Mouse (Mus musculus): Measurements from ENCODE around the gene Tbck. TPM values are rescaled to one million over a fixed set of nuclear protein-coding genes. Genes with fewer than 3 reads are reported as not detected.

The Tbck gene
- total RNA-seq, 2 experiments from 2014 or later = 18.7 to 18.9 TPM

GRCm38 (mm10) chr3:132865596-132865995 lies 181.7 kb downstream of the Tbck start:
- DNase-seq (ENCODE audit: low spot score in 2 of 2) = no peak

GRCm38 (mm10) chr3:132866984-132867383 lies 183.0 kb downstream of the Tbck start:
- DNase-seq (ENCODE audit: low spot score in 2 of 2) = no peak

GRCm38 (mm10) chr3:132868838-132869237 lies 184.9 kb downstream of the Tbck start:
- DNase-seq (ENCODE audit: low spot score in 2 of 2) = no peak

- DNase-seq (ENCODE audit: low spot score in 2 of 2) = no peak
Measured at GRCm38 (mm10) chr3:132870079-132870478, 186.1 kb downstream of the Tbck start.

GRCm38 (mm10) chr3:132871318-132871904 lies 187.5 kb downstream of the Tbck start:
- DNase-seq (ENCODE audit: low spot score in 2 of 2) = peak; percentile 78 to 83

- no peak for DNase-seq (ENCODE audit: low spot score in 2 of 2)
Measured at GRCm38 (mm10) chr3:132873251-132873650, 189.3 kb downstream of the Tbck start.

- no peak for DNase-seq (ENCODE audit: low spot score in 2 of 2)
Measured at GRCm38 (mm10) chr3:132876011-132876708, 192.2 kb downstream of the Tbck start.

GRCm38 (mm10) chr3:132876933-132877676 lies 193.2 kb downstream of the Tbck start:
- DNase-seq (ENCODE audit: low spot score in 2 of 2) = no peak

GRCm38 (mm10) chr3:132880361-132880760 lies 196.4 kb downstream of the Tbck start:
- no peak for DNase-seq (ENCODE audit: low spot score in 2 of 2)

- no peak for DNase-seq (ENCODE audit: low spot score in 2 of 2)
Measured at GRCm38 (mm10) chr3:132880826-132881225, 196.9 kb downstream of the Tbck start.

GRCm38 (mm10) chr3:132883256-132883655 lies 199.3 kb downstream of the Tbck start:
- DNase-seq (ENCODE audit: low spot score in 2 of 2) = no peak

- no peak for DNase-seq (ENCODE audit: low spot score in 2 of 2)
Measured at GRCm38 (mm10) chr3:132884459-132884858, 200.5 kb downstream of the Tbck start.

GRCm38 (mm10) chr3:132886419-132887050 lies 202.6 kb downstream of the Tbck start:
- DNase-seq (ENCODE audit: low spot score in 2 of 2) = no peak

GRCm38 (mm10) chr3:132887074-132887848 lies 203.3 kb downstream of the Tbck start:
- no peak for DNase-seq (ENCODE audit: low spot score in 2 of 2)

Other genes with a start within 250 kb of the Tbck start
- gene Gimd1, start 54.3 kb upstream of the Tbck start, total RNA-seq (2021) = not detected
- gene Aimp1, start 226 bp downstream of the Tbck start, total RNA-seq (2021) = 10 to 100 TPM; 41.8 to 43.6 TPM